Mouse (Mus musculus) NIH3T3 (cell line): Measurements from ENCODE around the gene F2.
"Not testable (repeated sequence)": the region's sequence is repeated elsewhere in the genome, so short reads cannot be mapped to it uniquely, and the experiment has no call there.

Experiments
- DNase-seq: peaks from one replicate; pipeline ENCODE4 v3.0.0-alpha.2; 2012; ENCODE audit warnings: low read depth

Gene F2

DNA sequence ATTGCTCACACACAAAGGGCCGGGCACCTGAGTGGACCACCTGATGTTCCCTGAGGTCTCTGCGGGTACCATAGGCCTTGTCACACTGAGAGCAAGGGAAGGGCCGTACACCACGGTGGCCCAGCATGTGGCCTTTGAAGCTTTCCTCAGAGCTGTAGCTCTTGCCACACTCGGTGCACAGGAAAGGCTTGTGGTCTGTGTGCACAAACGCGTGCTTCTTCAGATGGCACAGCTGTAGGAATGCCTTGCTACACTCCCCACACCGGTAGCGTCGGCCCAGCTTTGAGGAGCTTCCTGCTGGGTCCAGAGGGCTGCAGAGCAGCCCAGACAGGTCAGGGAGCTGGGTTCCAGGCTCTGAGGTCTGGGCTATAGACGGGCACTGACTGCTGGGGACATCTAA, 9.6 kb upstream of the F2 start:
- DNase-seq, result no peak

DNA sequence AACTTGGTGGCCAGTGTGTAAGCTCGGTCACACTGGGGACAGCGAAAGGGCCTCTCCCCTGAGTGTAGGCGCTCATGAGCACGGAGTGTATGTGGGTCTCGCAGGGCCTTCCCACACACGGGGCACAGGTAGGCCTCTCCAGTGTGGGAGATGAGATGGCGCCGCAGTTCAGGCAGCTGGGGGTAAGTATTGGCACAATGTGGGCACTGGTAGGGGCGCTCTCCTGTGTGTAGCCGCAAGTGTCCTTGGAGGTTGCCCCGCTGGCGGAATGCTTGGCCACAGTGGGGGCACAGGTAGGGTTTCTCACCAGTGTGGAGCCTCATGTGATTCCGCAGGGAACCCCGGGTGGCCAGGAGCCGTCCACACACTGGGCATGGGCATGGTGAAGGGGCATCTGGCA, 9.1 kb upstream of the F2 start:
- no peak for DNase-seq

DNA sequence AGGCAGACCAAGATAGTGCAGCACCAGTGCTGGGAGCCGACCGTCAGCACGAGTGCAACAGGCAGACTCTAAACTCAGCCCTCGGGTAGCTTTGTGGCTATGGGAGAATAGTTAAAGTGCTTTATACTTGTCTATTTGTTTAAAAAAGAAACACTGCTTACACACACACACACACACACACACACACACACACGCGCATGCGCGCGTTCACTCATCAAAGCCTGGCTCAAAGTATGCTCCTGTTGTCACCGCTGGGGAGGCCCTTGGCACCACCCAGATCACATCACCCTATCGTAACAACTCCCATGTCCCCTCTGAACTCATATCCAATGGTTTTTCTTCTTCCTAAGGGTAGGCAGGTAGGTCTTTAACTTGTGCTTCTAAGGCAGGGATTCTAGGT, 7.8 kb upstream of the F2 start:
- no peak for DNase-seq

DNA sequence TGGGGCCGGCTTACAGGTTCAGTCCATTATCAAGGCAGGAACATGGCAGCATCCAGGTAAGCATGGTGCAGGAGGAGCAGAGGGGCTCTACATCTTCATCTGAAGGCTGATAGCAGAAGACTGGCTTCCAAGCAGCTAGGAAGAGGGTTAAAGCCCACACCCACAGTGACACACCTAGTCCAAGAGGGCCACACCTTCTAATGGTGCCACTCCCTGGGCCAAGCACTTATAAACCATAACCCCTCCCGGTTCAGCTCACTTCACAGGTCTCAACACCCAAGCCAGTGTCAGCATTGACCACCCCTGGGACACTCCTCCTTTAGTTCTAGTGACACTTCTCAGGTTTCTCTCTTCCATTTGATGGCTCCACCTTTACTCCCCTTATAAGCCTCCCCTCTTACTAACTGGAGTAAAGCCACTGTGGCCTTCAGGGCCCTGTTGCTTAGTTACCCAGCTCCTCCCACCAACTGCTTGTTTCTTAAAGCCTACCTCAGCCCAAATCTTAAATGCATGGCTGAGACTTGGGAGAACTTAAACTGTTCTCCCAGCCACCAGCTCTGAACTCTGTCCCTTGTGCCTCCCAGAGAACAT, 6.7 kb upstream of the F2 start:
- DNase-seq, result no peak

DNA sequence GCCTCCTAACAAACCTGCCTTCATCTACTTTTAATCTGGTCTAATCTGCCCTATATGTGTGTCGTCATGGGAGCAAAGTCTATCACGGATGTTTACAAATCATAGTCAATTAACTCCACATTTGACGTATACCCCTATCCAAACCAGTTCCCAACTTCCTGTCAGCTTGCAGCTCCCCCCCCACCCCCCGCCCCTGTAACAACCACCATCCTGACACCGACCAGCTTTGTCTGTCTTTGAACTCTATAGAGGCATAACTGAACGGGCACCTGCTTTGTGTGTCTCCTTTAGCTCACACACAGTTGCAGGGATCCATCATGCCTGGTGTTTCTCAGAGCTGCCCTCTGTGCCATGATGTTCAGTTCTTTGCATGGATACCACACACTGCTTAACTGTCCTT, 2.7 kb upstream of the F2 start:
- DNase-seq, result no peak

DNA sequence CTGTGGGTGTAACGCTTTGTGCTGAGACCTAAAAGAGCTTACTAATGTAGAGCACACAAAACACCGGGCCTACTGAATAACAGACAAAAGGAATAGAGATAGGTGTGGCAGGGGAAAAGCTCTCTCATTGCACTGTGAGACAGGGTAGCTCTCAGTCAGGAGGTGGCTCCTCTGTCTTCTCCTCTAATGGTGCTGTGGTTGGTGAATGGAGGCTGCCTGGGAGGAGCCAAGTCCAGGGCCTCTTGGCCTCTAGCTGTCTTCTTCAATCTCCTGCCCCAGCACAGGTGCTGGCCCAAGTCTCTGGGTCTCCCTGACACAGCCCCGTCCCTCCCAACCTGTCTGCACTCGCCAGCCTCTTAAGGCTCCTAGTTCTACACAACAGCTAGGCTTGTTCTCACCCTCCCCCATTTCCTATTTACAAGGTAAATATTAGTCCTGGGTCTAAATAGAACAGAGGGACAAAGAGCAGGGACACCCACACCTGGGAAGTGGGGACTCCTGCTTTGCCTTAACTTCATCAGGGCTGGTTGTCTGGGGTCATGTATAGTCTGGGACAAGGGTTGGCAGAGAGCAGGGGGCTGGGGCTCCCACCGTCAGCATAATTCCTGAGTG, 619 bp upstream of the F2 start:
- DNase-seq, result no peak

DNA sequence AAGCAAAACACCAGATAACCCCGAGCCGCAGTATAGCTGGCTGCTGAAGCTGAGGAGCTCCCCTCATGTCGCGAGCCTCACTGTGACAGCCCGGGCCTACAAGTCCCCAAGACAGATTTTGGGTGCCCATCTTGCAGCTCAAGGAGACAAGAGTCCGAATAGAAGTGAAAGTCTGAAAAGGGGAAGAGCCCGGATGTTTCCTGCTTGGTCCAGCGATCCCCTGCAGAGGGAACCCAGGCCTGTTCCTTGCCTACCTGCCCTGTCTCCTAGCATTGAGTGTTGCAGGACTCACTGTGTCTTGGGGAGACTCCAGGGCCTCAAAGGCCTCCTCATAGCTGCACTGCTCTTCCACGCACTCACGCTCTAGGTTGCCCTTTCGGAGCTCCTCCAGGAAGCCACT, 728 bp downstream of the F2 start:
- DNase-seq, result no peak

DNA sequence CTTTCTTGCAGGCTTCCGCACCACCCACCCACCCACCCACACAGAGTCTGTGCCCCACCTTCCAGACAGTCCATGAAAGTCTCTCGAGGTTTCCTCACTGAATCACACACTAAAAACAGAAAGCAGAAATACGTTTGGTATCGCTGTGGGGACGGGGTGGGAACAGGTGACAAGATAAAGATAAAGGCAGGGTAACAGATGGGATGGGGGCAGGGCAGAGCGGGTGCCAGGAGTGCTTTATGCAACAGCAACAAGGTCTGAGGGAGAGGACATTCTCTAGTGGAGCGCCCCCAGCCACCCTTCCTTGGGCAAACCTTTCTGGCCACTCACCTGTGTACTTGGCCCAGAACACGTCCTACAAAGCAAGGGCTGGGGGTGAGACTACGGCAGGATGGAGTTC, 1.4 kb downstream of the F2 start:
- DNase-seq, result no peak

DNA sequence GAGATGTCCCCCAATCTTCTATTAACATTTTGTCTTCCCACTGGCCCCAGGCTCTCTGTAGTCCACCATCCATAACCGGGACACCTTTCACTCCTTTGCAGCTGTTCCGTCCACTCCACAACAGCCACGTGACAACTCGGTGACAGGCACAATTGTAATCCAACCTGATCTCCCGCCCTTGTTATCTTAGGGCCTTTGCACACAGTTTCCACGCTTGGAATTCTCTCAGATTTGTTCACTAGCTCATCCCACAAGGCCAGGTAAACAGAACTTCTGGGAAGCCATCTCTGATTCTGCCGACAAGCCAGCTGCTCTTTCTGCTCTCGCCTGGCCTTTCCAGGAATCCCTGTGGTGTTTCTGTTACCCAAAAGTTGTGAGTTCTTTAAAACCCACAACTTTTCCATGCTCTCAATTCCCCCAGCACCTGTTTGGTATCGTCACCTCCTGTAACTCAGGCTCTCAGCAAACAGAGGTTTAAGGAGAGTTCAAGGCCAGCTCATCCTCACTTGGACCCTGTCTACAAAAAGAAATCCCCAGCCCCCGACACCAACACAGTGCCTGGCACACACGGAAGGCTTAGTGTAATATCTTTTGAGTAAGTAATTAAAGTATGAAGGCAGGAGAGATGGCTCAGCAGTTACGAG, 2.8 kb downstream of the F2 start:
- DNase-seq, result no peak

DNA sequence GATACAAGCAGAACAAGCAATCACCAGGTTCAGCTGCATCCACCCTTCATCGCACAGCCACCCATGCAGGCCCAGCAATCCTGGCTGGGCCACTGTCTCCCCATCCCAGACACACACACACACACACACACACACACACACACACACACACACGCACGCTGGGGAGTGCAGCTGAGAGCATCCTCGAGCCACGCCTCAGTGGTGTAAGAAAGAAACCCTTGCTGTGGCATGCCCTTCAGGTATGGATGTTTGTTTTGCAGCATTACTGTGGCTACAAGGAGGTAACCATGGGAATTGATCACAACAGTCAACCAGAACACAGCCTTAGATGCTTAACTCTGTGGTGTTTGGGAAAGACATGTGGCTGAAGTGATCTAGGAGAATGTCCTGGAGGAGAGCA, 3.9 kb downstream of the F2 start:
- no peak for DNase-seq

DNA sequence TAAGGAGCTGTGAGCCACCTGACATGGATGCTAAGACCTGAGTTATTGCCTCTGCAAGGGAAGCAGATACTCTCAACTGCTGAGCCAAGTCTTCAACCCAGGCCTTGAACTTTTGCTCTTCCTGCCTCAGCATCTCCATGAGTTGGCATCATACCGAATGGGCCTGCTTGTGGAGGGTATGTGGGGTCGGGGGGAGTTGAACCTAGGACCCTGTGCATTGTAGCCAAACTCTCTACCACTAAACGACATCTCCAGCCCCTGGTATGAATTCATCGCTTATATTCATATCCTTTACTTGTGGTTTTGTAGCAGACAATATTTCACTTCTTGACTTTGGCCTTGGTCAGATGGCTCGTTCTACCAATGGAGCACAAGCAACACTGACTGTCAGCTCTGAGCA, 4.4 kb downstream of the F2 start:
- DNase-seq, result no peak

DNA sequence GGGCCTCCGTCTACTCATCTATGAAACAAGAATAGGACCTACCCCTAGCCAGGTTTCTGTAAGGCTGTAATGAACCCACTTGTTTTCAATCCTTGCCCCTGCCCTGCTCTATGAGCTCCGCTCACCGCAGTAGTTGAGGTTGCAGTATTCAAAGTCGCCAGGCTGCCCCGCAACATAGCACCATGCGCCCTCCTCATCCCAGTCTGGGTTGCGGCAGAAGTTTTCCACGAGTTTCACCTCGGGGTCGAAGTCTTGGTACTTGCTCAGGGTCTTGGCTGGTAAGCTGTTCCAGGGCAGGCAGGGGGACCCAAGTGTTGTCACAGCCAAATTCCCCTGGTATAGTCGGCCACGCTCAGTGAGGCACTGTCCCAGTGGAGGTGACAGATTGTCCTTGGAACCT, 5.8 kb downstream of the F2 start:
- no peak for DNase-seq

DNA sequence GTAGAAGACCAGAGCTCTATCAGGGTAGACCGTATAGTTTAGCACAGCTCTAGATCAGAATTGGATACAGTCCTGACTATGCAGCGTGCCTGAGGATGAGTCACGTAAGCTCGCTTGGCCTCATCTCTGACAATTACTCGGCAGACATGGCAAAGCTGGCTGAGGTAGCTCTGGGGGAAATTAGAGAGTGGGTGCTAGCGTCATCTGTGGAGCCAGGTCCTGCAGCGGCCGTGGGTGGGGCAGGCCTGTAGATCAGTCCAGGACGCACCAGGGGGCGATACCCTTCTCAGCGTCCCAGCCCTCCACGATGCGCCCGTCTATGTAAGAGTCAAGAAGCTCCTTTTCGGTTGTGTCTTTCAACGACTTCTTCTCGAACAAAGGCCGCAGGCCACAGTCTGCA, 6.5 kb downstream of the F2 start:
- peak; percentile 78 for DNase-seq

DNA sequence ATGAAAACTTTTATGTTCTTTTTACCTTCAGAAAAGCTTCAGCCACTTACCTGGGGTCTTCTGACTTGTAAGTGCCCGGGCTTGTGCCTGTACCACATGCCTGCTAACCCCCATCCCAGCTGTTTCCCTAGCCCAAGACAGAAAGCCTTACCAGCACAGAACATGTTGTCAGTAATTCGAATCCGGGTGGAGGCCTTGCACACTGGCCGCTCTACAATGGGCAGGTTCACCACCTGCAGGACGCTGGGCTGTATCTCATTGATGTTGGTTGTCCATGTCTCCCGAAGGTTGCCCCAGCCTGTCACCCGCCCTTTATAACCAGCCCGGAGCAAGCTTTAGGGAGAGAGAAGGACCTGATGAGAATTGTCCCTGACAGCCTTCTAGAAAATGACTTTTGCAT, 8.0 kb downstream of the F2 start:
- no peak for DNase-seq

DNA sequence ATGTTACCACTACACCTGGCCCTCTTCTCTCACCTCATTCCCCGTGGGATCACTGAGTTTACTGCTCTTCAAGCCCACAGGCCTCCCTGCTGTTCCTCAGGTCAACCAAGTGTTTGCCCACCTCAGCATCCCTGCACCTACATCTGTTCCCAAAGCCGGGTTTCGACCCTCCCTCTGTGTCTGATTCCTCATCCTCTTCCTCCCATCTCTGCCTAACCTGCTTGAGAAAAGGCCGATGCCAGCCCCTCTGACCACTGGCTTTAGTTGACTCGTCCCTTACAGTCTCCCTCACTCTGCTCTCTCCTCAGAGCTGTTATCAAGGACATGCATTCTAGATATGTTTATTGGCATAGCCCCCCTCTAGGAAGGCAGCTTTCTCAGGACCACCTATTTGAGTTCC, 8.7 kb downstream of the F2 start:
- no peak for DNase-seq

DNA sequence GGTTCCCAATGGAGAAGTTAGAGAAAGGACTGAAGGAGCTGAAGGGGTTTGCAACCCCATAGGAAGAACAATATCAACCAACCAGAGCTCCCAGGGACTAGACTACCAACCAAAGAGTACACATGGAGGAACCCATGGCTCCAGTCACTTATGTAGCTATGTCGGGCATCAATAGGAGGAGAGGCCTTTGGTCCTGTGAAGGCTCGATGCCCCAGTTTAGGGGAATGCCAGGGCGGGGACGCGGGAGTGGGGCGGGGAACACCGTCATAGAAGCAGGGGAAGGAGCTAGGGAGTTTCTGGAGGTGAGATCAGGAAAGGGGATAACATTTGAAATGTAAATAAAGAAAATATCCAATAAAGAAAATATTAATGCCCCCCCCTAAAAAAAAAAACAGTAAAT, 12.8 kb downstream of the F2 start:
- DNase-seq, result not testable (repeated sequence)

DNA sequence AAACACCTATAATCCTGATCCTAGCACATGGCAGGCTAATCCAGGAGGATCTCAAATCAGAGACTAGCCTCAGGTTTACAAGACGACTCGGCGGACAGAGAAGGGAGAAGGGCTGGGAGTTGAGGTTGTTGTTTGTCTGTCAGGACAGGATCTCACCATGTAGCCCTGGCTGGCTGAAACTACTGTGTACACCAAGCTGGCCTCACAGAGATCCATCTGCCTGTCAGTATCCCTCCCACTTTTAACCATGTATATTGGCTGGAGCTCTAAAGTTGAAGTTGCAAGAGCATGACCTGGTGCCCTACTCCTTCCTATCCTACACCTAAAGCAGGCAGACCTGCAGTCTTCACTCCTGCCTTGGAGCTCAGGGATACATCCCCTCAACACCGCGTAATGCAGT, 13.9 kb downstream of the F2 start:
- DNase-seq, result no peak

DNA sequence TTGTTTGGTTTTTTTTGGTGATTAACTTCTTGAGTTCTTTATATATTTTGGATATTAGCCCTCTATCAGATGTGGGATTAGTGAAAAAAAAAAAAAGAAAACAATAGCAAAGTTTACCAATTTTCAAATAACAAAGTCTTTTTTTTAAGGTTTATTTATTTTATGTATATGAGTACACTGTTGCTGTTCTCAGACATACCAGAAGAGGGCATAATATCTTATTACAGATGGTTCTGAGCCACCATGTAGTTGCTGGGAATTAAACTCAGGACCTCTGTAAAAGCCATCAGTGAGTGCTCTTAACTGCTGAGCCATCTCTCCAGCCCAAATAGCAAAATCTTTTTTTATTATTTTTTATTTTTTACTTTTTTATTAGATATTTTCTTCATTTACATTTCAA, 26.8 kb downstream of the F2 start:
- peak; percentile 13 for DNase-seq

DNA sequence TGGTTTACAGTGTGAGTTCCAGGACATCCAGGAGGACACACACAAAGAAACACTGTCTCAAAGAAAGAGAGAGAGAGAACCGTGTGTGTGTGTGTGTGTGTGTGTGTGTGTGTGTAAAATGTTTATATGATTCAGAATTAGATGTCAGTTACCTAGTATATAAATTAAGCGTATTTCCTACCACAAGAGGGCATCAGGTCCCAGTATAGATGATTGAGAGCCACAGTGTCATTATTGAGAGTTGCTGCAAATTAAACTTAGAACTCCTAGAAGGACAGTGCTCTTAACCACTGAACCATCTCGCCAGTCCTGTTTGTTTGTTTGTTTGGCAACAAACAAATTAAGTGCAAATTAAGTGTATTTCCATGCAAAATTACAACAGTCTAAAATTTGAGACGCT, 33.8 kb downstream of the F2 start:
- peak; percentile 36 for DNase-seq

DNA sequence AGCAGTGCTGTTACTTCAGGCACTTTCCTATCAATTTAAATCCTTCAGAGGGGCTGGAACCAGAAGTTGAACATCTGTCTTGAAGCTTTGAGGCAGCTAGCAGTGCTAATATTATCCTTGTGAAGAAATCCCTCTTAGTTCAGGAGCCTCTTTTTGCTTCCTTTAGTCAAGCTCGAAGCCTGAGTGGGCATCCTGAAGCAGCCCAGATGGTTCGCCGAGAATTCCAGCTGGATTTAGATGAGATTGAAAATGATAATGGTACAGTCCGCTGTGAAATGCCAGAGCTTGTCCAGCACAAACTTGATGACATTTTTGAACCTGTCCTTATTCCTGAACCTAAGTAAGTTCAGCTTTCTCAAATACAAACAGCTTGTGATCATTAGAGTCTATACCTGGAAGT, 35.7 kb downstream of the F2 start:
- no peak for DNase-seq

DNA sequence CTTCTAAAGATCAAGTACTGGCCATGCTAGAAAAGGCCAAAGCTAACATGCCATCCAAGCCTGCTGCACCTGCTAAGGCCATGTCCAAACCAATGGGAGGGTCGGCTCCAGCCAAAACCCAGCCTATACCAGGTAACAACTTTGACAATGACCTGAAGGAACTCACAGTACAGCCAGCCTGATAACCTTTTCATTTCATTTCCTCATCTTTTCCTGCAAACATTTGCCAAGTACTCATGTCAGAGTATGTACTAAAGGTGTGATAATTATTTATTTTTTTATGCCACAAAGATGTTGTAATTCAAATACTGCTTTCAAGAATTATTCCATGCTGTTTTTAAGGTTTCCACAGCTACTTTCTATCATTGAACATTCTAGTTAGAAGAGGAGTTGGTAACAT, 50.0 kb downstream of the F2 start:
- DNase-seq, result no peak

DNA sequence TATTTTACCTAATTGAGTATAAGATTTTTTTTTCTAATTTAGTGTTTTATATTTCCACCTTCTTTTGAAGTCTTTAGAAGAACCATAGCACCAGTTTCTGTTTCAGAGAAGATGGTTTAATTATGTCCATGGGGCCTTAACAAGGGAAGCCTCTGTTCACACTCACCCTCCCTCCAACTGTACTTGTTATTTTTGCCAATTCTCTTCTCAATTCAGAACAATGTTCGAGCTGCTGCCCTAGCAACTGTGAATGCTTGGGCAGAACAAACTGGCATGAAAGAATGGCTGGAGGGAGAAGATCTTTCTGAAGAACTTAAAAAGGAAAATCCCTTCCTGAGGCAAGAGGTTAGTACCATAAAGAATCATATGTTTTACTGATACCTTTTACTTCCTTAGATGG, 55.3 kb downstream of the F2 start:
- no peak for DNase-seq
